Mouse (Mus musculus) layer of hippocampus, postnatal 14 days (tissue): ENCODE measurements around the gene Cers5. TPM values are rescaled to one million over a fixed set of nuclear protein-coding genes. Genes with fewer than 3 reads are reported as not detected.

Experiments
- DNase-seq, 2 experiments: peaks; one replicate each; pipeline ENCODE4 v3.0.0; 2021 to 2022; ENCODE audit warnings: low spot score in 2 of 2, mixed read lengths in 1 of 2
- total RNA-seq, 2 experiments: library from RNA; stranded (reverse); gene quantifications; 2 replicates each; pipeline ENCODE4 v1.2.3; 2021

Cers5 gene
- total RNA-seq, 2 experiments from 2014 or later, result 32.6 to 39.3 TPM

- no peak for DNase-seq
Measured at GRCm38 (mm10) chr15:99791003-99791402, 18.3 kb upstream of the Cers5 start.

- no peak for DNase-seq
Measured at GRCm38 (mm10) chr15:99790464-99790863, 17.8 kb upstream of the Cers5 start.

- DNase-seq, result peak in 1 of 2 experiments; percentile 22
Measured at GRCm38 (mm10) chr15:99787625-99788120, 15.0 kb upstream of the Cers5 start.

GRCm38 (mm10) chr15:99778677-99779335, 6.1 kb upstream of the Cers5 start:
- DNase-seq, result no peak

- peak in 1 of 2 experiments; percentile 59 for DNase-seq
Measured at GRCm38 (mm10) chr15:99778148-99778547, 5.5 kb upstream of the Cers5 start.

GRCm38 (mm10) chr15:99772925-99773324, 240 bp upstream of the Cers5 start:
- no peak for DNase-seq

- peak; percentile 77 to 84 for DNase-seq
Measured at GRCm38 (mm10) chr15:99772277-99772880, 306 bp downstream of the Cers5 start.

GRCm38 (mm10) chr15:99771601-99772276, 946 bp downstream of the Cers5 start:
- peak in 1 of 2 experiments; percentile 41 for DNase-seq

GRCm38 (mm10) chr15:99771004-99771500, 1.6 kb downstream of the Cers5 start:
- no peak for DNase-seq

- DNase-seq, result no peak
Measured at GRCm38 (mm10) chr15:99768761-99769160, 3.9 kb downstream of the Cers5 start.

- DNase-seq, result no peak
Measured at GRCm38 (mm10) chr15:99767467-99767866, 5.2 kb downstream of the Cers5 start.

- peak; percentile 11 to 59 for DNase-seq
Measured at GRCm38 (mm10) chr15:99754204-99754603, 18.5 kb downstream of the Cers5 start.

GRCm38 (mm10) chr15:99740229-99740628, 32.5 kb downstream of the Cers5 start:
- no peak for DNase-seq

GRCm38 (mm10) chr15:99736675-99737074, 36.0 kb downstream of the Cers5 start:
- DNase-seq, result no peak

GRCm38 (mm10) chr15:99735631-99736030, 37.1 kb downstream of the Cers5 start:
- DNase-seq, result peak; percentile 100

- DNase-seq, result no peak
Measured at GRCm38 (mm10) chr15:99733186-99733585, 39.5 kb downstream of the Cers5 start.

GRCm38 (mm10) chr15:99731678-99732077, 41.0 kb downstream of the Cers5 start:
- DNase-seq, result no peak

GRCm38 (mm10) chr15:99731167-99731566, 41.5 kb downstream of the Cers5 start:
- no peak for DNase-seq

- DNase-seq, result no peak
Measured at GRCm38 (mm10) chr15:99729056-99729783, 43.5 kb downstream of the Cers5 start.

- DNase-seq, result no peak
Measured at GRCm38 (mm10) chr15:99728211-99728610, 44.5 kb downstream of the Cers5 start.

GRCm38 (mm10) chr15:99727525-99727924, 45.2 kb downstream of the Cers5 start:
- DNase-seq, result no peak
